Mouse (Mus musculus): ENCODE data around the gene Fam3c. TPM values are rescaled to one million over a fixed set of nuclear protein-coding genes. Genes with fewer than 3 reads are reported as not detected.

Gene Fam3c
- total RNA-seq, 2 experiments from 2014 or later = 61.4 to 67.7 TPM

- DNase-seq (ENCODE audit: extremely low spot score in 1 of 2, low spot score in 1 of 2) = peak in 1 of 2 experiments; percentile 33
These were observed 502 bp downstream of the Fam3c start for GRCm38 (mm10) chr6:22355396-22356085.

- no peak for DNase-seq (ENCODE audit: extremely low spot score in 1 of 2, low spot score in 1 of 2)
These were observed 1.4 kb downstream of the Fam3c start for GRCm38 (mm10) chr6:22354675-22355074.

- no peak for DNase-seq (ENCODE audit: extremely low spot score in 1 of 2, low spot score in 1 of 2)
These were observed 2.0 kb downstream of the Fam3c start for GRCm38 (mm10) chr6:22354031-22354430.

GRCm38 (mm10) chr6:22351551-22351950 is 4.5 kb downstream of the Fam3c start:
- no peak for DNase-seq (ENCODE audit: extremely low spot score in 1 of 2, low spot score in 1 of 2)

- no peak for DNase-seq (ENCODE audit: extremely low spot score in 1 of 2, low spot score in 1 of 2)
These were observed 5.8 kb downstream of the Fam3c start for GRCm38 (mm10) chr6:22350239-22350571.

- DNase-seq (ENCODE audit: extremely low spot score in 1 of 2, low spot score in 1 of 2) = no peak
These were observed 6.4 kb downstream of the Fam3c start for GRCm38 (mm10) chr6:22349531-22350238.

GRCm38 (mm10) chr6:22348975-22349374 is 7.1 kb downstream of the Fam3c start:
- DNase-seq (ENCODE audit: extremely low spot score in 1 of 2, low spot score in 1 of 2) = no peak

- no peak for DNase-seq (ENCODE audit: extremely low spot score in 1 of 2, low spot score in 1 of 2)
These were observed 7.9 kb downstream of the Fam3c start for GRCm38 (mm10) chr6:22348130-22348529.

GRCm38 (mm10) chr6:22347132-22347902 is 8.7 kb downstream of the Fam3c start:
- DNase-seq (ENCODE audit: extremely low spot score in 1 of 2, low spot score in 1 of 2) = no peak

- DNase-seq (ENCODE audit: extremely low spot score in 1 of 2, low spot score in 1 of 2) = no peak
These were observed 11.6 kb downstream of the Fam3c start for GRCm38 (mm10) chr6:22344443-22344842.

GRCm38 (mm10) chr6:22343706-22344105 is 12.3 kb downstream of the Fam3c start:
- no peak for DNase-seq (ENCODE audit: extremely low spot score in 1 of 2, low spot score in 1 of 2)

- no peak for DNase-seq (ENCODE audit: extremely low spot score in 1 of 2, low spot score in 1 of 2)
These were observed 12.8 kb downstream of the Fam3c start for GRCm38 (mm10) chr6:22343292-22343691.

GRCm38 (mm10) chr6:22340779-22341178 is 15.3 kb downstream of the Fam3c start:
- no peak for DNase-seq (ENCODE audit: extremely low spot score in 1 of 2, low spot score in 1 of 2)

GRCm38 (mm10) chr6:22339763-22340542 is 16.1 kb downstream of the Fam3c start:
- DNase-seq (ENCODE audit: extremely low spot score in 1 of 2, low spot score in 1 of 2) = no peak

GRCm38 (mm10) chr6:22332548-22332947 is 23.5 kb downstream of the Fam3c start:
- no peak for DNase-seq (ENCODE audit: extremely low spot score in 1 of 2, low spot score in 1 of 2)

GRCm38 (mm10) chr6:22330169-22330960 is 25.7 kb downstream of the Fam3c start:
- no peak for DNase-seq (ENCODE audit: extremely low spot score in 1 of 2, low spot score in 1 of 2)

- no peak for DNase-seq (ENCODE audit: extremely low spot score in 1 of 2, low spot score in 1 of 2)
These were observed 28.1 kb downstream of the Fam3c start for GRCm38 (mm10) chr6:22327931-22328330.

GRCm38 (mm10) chr6:22327091-22327490 is 29.0 kb downstream of the Fam3c start:
- DNase-seq (ENCODE audit: extremely low spot score in 1 of 2, low spot score in 1 of 2) = no peak

GRCm38 (mm10) chr6:22326289-22326688 is 29.8 kb downstream of the Fam3c start:
- no peak for DNase-seq (ENCODE audit: extremely low spot score in 1 of 2, low spot score in 1 of 2)
